Mouse (Mus musculus) stomach, embryonic 15.5 days (tissue): ENCODE measurements around the gene Slco3a1. TPM values are rescaled to one million over a fixed set of nuclear protein-coding genes. Genes with fewer than 3 reads are reported as not detected.

ENCODE experiments used
- microRNA-seq: library from miRNA; unstranded; fragments of <30 nt; microRNA quantifications from one replicate; pipeline ENCODE4, GENCODE M21; 2016
- polyA plus RNA-seq: library from polyadenylated mRNA; unstranded; fragments of >200 nt; fragmentation: Nextera tagmentation; extraction: Ambion mirVana; gene quantifications from 2 replicates; pipeline ENCODE4 v1.2.1, GENCODE M21; 2015

Slco3a1 gene
- polyA plus RNA-seq, 1 experiment from 2014 or later = 11.4 TPM

Small RNA genes lying within 50 kb of the gene (microRNA-seq; reads per million reads assigned to microRNA genes)
- gene Gm27459 = not detected
